Mouse (Mus musculus): ENCODE measurements around the gene Klri1. TPM values are rescaled to one million over a fixed set of nuclear protein-coding genes. Genes with fewer than 3 reads are reported as not detected.
"Not testable (repeated sequence)": the region's sequence is repeated elsewhere in the genome, so short reads cannot be mapped to it uniquely, and the experiment has no call there.

The Klri1 gene
- polyA plus RNA-seq, 1 experiment from 2014 or later: not detected

DNA sequence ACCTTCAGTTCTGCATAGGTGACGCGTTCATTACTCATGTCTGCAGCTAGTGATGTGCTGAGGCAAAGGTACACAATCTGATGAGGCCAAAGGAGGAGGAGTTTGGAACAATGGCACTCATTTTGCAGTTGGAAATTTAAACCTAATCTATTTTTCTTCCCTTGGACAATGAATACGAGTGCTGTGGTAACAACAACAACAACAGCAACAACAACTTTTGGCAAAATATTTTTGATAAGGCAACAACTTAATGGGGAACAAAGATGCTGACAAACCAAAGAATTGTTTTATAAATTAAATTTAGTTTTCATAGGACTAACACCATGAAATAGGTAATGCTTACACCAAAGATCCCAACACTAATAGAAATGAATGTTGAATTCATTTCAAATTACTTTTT lies 38.1 kb downstream of the Klri1 start, which contains the start of gene Klrc1:
Gene Klrc1, minus strand, starts transcription at position 101 of the 400 bp plus-strand sequence.
- no peaks in the 10 kb centered on the region for H3K4me1 ChIP-seq
- no peaks in the 10 kb centered on the region for H3K27me3 ChIP-seq
- no peaks in the 10 kb centered on the region for H3K9me3 ChIP-seq
- H3K4me3 ChIP-seq: no peak within 1 kb of the TSS
- H3K27ac ChIP-seq: no peak within 1 kb of the TSS
- WGBS: 83% methylated on average over 3 of the region's 3 CpGs
- H3K9ac ChIP-seq: no peak within 1 kb of the TSS
- ATAC-seq (ENCODE audit: insufficient number of reproducible peaks, low FRiP score, low TSS enrichment, low read depth): no peak
- H3K4me2 ChIP-seq: no peak within 1 kb of the TSS
- no peaks in the 10 kb centered on the region for H3K36me3 ChIP-seq

DNA sequence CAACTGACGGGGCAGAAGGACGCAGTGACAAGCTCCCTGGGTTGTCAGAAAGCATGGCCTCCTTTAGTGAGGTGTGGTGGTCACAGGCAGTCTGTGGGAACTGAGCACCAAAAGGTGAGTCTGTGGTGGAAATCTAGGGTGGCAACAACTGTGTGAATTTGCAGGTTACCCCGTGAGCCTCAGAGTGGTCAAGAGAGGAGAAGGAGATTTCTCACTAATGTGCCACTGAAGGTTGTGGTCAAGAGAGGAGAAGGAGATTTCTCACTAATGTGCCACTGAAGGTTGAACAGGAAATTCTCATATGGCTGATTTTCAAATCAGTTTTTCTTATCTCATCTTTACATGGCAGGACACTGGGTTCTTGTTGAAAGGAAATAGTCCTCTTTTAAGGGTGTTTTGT lies 55.6 kb downstream of the Klri1 start:
- H3K36me3 ChIP-seq; H3K9me3 ChIP-seq; H3K27ac ChIP-seq; H3K4me2 ChIP-seq; H3K27me3 ChIP-seq; ATAC-seq (ENCODE audit: insufficient number of reproducible peaks, low FRiP score, low TSS enrichment, low read depth); H3K9ac ChIP-seq; H3K4me1 ChIP-seq; H3K4me3 ChIP-seq: not testable (repeated sequence)
- WGBS: no CpG with 5 or more reads among the region's 3 CpGs

DNA sequence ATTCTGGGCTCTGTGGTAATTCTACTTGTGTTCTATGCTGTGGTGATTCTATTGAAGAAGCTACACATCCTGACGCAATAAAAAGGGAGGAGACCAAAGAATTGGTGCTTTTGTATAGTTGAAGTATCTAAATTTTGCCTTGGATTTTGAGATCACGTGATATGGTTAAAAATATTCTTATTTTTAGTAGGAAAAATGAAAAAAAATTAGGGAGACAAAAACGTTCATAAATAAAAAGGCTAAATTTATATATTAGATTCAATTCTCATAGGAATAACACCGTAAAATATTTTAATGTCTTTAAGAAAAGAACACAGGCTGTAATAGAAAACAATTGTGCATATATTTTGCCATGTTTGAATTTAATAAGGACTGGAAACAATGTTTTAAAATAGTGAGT lies 56.3 kb downstream of the Klri1 start, which contains the start of gene Klrc2:
Gene Klrc2, minus strand, starts transcription at position 101 of the 400 bp plus-strand sequence.
- H3K9me3 ChIP-seq; ATAC-seq (ENCODE audit: insufficient number of reproducible peaks, low FRiP score, low TSS enrichment, low read depth); H3K4me3 ChIP-seq; H3K36me3 ChIP-seq; H3K27me3 ChIP-seq; H3K27ac ChIP-seq; H3K4me2 ChIP-seq; H3K4me1 ChIP-seq; H3K9ac ChIP-seq: not testable (repeated sequence)
- WGBS: 72% methylated on average over 4 of the region's 4 CpGs

Small RNAs within 50 kb of the gene (microRNA-seq; reads per million reads assigned to microRNA genes)
- not detected for gene Mir680-1

Other genes with a start within 250 kb of the Klri1 start
- gene Olr1, start 210.0 kb downstream of the Klri1 start, polyA plus RNA-seq (2015; fragmentation: Nextera tagmentation; extraction: Ambion mirVana): not detected in 2 replicates
- gene Tmem52b, start 204.6 kb downstream of the Klri1 start, polyA plus RNA-seq (2015; fragmentation: Nextera tagmentation; extraction: Ambion mirVana): 0.19 and 0.22 TPM in 2 replicates
- 47.8 and 48.9 TPM in 2 replicates for gene Gabarapl1, start 184.0 kb downstream of the Klri1 start, polyA plus RNA-seq (2015; fragmentation: Nextera tagmentation; extraction: Ambion mirVana)
- not detected in 2 replicates for gene Klre1, start 139.2 kb downstream of the Klri1 start, polyA plus RNA-seq (2015; fragmentation: Nextera tagmentation; extraction: Ambion mirVana)
- not detected in 2 replicates for gene Klrd1, start 125.3 kb downstream of the Klri1 start, polyA plus RNA-seq (2015; fragmentation: Nextera tagmentation; extraction: Ambion mirVana)
- gene Klrk1, start 93.3 kb downstream of the Klri1 start, polyA plus RNA-seq (2015; fragmentation: Nextera tagmentation; extraction: Ambion mirVana): not detected in 2 replicates
- gene Klrc3, start 73.8 kb downstream of the Klri1 start, polyA plus RNA-seq (2015; fragmentation: Nextera tagmentation; extraction: Ambion mirVana): not detected in 2 replicates
- gene Klrc2, start 56.4 kb downstream of the Klri1 start, polyA plus RNA-seq (2015; fragmentation: Nextera tagmentation; extraction: Ambion mirVana): not detected in 2 replicates
- gene Klrc1, start 38.2 kb downstream of the Klri1 start, polyA plus RNA-seq (2015; fragmentation: Nextera tagmentation; extraction: Ambion mirVana): not detected in 2 replicates
- not detected in 2 replicates for gene Klri2, start 23.4 kb upstream of the Klri1 start, polyA plus RNA-seq (2015; fragmentation: Nextera tagmentation; extraction: Ambion mirVana)
- not detected in 2 replicates for gene Gm156, start 67.1 kb upstream of the Klri1 start, polyA plus RNA-seq (2015; fragmentation: Nextera tagmentation; extraction: Ambion mirVana)
- gene Gm17631, start 145.5 kb upstream of the Klri1 start, polyA plus RNA-seq (2015; fragmentation: Nextera tagmentation; extraction: Ambion mirVana): not detected in 2 replicates
- 0.20 TPM in 1 of 2 replicates, not detected in the other for gene Klra17, start 159.5 kb upstream of the Klri1 start, polyA plus RNA-seq (2015; fragmentation: Nextera tagmentation; extraction: Ambion mirVana)
- gene Klra5, start 200.5 kb upstream of the Klri1 start, polyA plus RNA-seq (2015; fragmentation: Nextera tagmentation; extraction: Ambion mirVana): not detected in 2 replicates

Measured in limb, embryonic 15.5 days (tissue).